Mouse (Mus musculus) ES-Bruce4 (cell line): ENCODE data around the gene Trappc3.

ENCODE experiments used
- CTCF ChIP-seq: IDR thresholded peaks from one replicate; pipeline ENCODE4 v1.8.1; 2011; ENCODE audit warnings: low read depth, low read length
- POLR2A ChIP-seq: IDR thresholded peaks from one replicate; pipeline ENCODE4 v1.8.1; 2011; ENCODE audit warnings: low read length; ENCODE audit not compliant: insufficient read depth

DNA sequence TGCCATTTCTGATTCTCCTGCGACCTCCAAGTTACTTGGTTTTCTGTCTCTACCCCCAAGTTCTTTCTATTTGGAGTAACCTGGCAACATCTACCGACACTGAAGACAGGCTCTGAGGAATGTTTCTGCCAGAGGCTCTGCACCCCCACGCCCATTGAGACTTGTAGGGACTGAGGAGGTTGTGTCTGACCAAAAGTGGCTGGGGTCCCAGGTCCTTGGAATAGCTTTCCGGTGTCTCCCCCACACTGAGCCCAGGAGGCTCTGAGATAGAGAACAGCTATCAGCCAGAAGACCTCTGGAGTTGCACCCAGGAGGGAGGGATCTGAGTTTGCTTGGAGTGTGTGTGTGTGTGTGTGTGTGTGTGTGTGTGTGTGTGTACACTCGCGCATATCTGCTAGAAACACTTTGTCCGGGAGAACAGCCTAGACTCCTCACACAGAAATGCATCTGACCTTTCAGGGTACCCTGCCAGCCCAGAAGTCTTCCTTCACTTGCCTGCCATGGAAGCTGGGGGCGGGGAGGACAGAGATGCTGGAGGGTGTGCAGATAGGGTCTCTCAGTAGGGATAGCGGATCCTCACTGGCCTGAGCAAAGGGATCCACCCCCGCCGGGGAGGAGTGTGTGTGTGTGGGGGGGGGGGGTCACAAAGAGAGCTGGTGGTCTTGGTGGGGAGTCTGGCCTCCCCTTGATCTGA is 25.3 kb downstream of the Trappc3 start:
- no peak for TF ChIP-seq CTCF
- TF ChIP-seq POLR2A: no peak
